Mouse (Mus musculus) megakaryocyte, embryonic 14.5 days (primary cell): ENCODE results near the gene Ppm1k.

ENCODE experiments used
- FLI1 ChIP-seq: IDR thresholded peaks from 2 replicates; pipeline ENCODE4 v1.6.1; 2012; ENCODE audit warnings: low read length, inconsistent platforms, mixed read lengths
- GATA1 ChIP-seq: IDR thresholded peaks from 3 replicates; pipeline ENCODE4 v1.6.1; 2012; ENCODE audit warnings: mixed read lengths, low read length, inconsistent platforms, borderline replicate concordance

DNA sequence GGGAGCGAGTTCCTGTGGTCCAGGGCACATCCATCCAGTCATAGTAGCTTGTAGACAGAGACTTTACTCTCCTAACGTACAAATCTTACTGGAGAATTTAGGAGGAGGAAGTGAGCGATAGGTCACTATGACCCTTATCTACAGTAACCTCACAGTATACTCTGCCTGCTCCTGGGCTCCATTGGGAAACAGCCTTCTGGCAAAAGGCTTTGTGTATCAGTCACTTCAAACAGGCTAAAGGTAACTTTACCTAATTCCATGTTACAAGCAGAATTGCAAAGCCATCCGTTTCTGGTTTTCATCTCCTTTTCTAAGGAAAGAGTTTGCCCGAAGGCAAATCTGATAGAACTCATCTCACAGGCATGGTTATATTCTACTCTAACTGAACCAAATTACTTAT, 2.6 kb upstream of the Ppm1k start:
- TF ChIP-seq FLI1 (no peak), GATA1 (no peak)
